Mouse (Mus musculus): ENCODE data around the gene Snx30. TPM values are rescaled to one million over a fixed set of nuclear protein-coding genes. Genes with fewer than 3 reads are reported as not detected.
A peak's percentile ranks its signal among the peaks of the same experiment; 100 is the strongest.

Snx30 gene
- total RNA-seq (2021) (1 to 10 TPM; 4.7 to 5.5 TPM), polyA plus RNA-seq (2012; rRNA removed) (1.9 and 3.6 TPM in 2 replicates)
- long read RNA-seq, full-length matches to known transcripts = 5 of 7 reads
- long read RNA-seq, partial matches to known transcripts = 1 of 7 reads
- long read RNA-seq, other reads (novel, unspliced or antisense) = 1 of 7 reads

GRCm38 (mm10) chr4:59805181-59805967 is at the start of gene Snx30:
Gene Snx30 (plus strand): TSS chr4:59805840.
- H3K9ac ChIP-seq (ENCODE audit: low read depth, low read length) = peak within 1 kb of the TSS; percentile 93
- peak within 1 kb of the TSS; percentile 85 for H3K27ac ChIP-seq
- no peaks in the 10 kb centered on the region for H3K36me3 ChIP-seq (ENCODE audit: control insufficient read depth, insufficient read depth, low read length)
- WGBS = 4% methylated on average over 45 of the region's 45 CpGs
- H3K27me3 ChIP-seq (ENCODE audit: control insufficient read depth, insufficient read depth, low read length) = no peaks in the 10 kb centered on the region
- peaks cover 6% of the 10 kb centered on the region; the same call in 1 of the 2 replicates for H3K79me2 ChIP-seq (replicated peaks; ENCODE audit: control insufficient read depth, insufficient read depth, low read length)
- peaks cover 7% of the 10 kb centered on the region for H3K4me1 ChIP-seq (ENCODE audit: control insufficient read depth, insufficient read depth, low read length)
- peak; percentile 21 for TF ChIP-seq CTCF (IDR thresholded peaks at IDR 0.05)
- 0 out of 2 replicates have a peak, but pooled peaks have one; percentile 38 for TF ChIP-seq EP300 (IDR thresholded peaks at IDR 0.05; ENCODE audit: insufficient read depth, low read depth, low read length)
- peak; percentile 91 for TF ChIP-seq POLR2A (IDR thresholded peaks at IDR 0.05; ENCODE audit: insufficient read depth, low read depth, low read length)
- peak within 1 kb of the TSS; percentile 71 for H3K4me3 ChIP-seq
- peak; percentile 94 to 95 for DNase-seq
- intact Hi-C loops (cut with DNase I) = loop anchor here (1.0 to 5.0 kb wide), 2 partner anchors 22 to 42 kb away; no protein-coding TSS in a partner anchor

GRCm38 (mm10) chr4:59756332-59757082 is 49.1 kb upstream of the Snx30 start:
- no peak overlapping the region for H3K4me3 ChIP-seq
- TF ChIP-seq CTCF (IDR thresholded peaks at IDR 0.05) (no peak), POLR2A (IDR thresholded peaks at IDR 0.05; ENCODE audit: insufficient read depth, low read depth, low read length) (no peak), EP300 (IDR thresholded peaks at IDR 0.05; ENCODE audit: insufficient read depth, low read depth, low read length) (no peak)
- 49% methylated on average over 9 of the region's 9 CpGs for WGBS
- 0 out of 2 replicates have a peak overlapping the region, but pooled peaks have one; percentile 17 for H3K27ac ChIP-seq
- no peaks in the 10 kb centered on the region for H3K79me2 ChIP-seq (replicated peaks; ENCODE audit: control insufficient read depth, insufficient read depth, low read length)
- no peak overlapping the region for H3K9ac ChIP-seq (ENCODE audit: low read depth, low read length)
- H3K36me3 ChIP-seq (ENCODE audit: control insufficient read depth, insufficient read depth, low read length) = no peaks in the 10 kb centered on the region
- DNase-seq = peak; percentile 51 to 76
- peaks cover 5% of the 10 kb centered on the region for H3K4me1 ChIP-seq (ENCODE audit: control insufficient read depth, insufficient read depth, low read length)
- H3K27me3 ChIP-seq (ENCODE audit: control insufficient read depth, insufficient read depth, low read length) = no peaks in the 10 kb centered on the region
- intact Hi-C loops (cut with DNase I) = no loop called here

- Histone ChIP-seq H3K79me2 (replicated peaks; ENCODE audit: control insufficient read depth, insufficient read depth, low read length) (no peaks in the 10 kb centered on the region), H3K4me1 (ENCODE audit: control insufficient read depth, insufficient read depth, low read length) (peaks cover 5% of the 10 kb centered on the region), H3K27me3 (ENCODE audit: control insufficient read depth, insufficient read depth, low read length) (no peaks in the 10 kb centered on the region), H3K27ac (no peak overlapping the region), H3K36me3 (ENCODE audit: control insufficient read depth, insufficient read depth, low read length) (no peaks in the 10 kb centered on the region), H3K4me3 (no peak overlapping the region), H3K9ac (ENCODE audit: low read depth, low read length) (no peak overlapping the region)
- no peak for DNase-seq
- TF ChIP-seq EP300 (IDR thresholded peaks at IDR 0.05; ENCODE audit: insufficient read depth, low read depth, low read length) = no peak
- no peak for TF ChIP-seq CTCF (IDR thresholded peaks at IDR 0.05)
- no peak for TF ChIP-seq POLR2A (IDR thresholded peaks at IDR 0.05; ENCODE audit: insufficient read depth, low read depth, low read length)
- 82% methylated on average over 12 of the region's 12 CpGs for WGBS
- intact Hi-C loops (cut with DNase I) = no loop called here
Observed at GRCm38 (mm10) chr4:59757452-59758435, 47.9 kb upstream of the Snx30 start.

GRCm38 (mm10) chr4:59760016-59760415 is 45.6 kb upstream of the Snx30 start:
- TF ChIP-seq CTCF (IDR thresholded peaks at IDR 0.05) (0 out of 2 replicates have a peak, but pooled peaks have one; percentile 19), POLR2A (IDR thresholded peaks at IDR 0.05; ENCODE audit: insufficient read depth, low read depth, low read length) (no peak)
- H3K9ac ChIP-seq (ENCODE audit: low read depth, low read length) = no peak overlapping the region
- no peak overlapping the region for H3K4me3 ChIP-seq
- 71% methylated on average over 4 of the region's 4 CpGs for WGBS
- H3K79me2 ChIP-seq (replicated peaks; ENCODE audit: control insufficient read depth, insufficient read depth, low read length) = no peaks in the 10 kb centered on the region
- DNase-seq = no peak
- H3K27me3 ChIP-seq (ENCODE audit: control insufficient read depth, insufficient read depth, low read length) = no peaks in the 10 kb centered on the region
- no peak overlapping the region for H3K27ac ChIP-seq
- intact Hi-C loops (cut with DNase I) = loop anchor here (5.0 kb wide), 1 partner anchor 143 kb away; no protein-coding TSS in a partner anchor
- peaks cover 9% of the 10 kb centered on the region for H3K4me1 ChIP-seq (ENCODE audit: control insufficient read depth, insufficient read depth, low read length)
- no peaks in the 10 kb centered on the region for H3K36me3 ChIP-seq (ENCODE audit: control insufficient read depth, insufficient read depth, low read length)
